Mouse (Mus musculus) right cerebral cortex, postnatal 4 days (tissue): ENCODE measurements around the gene Pkmyt1.
A peak's percentile ranks its signal among the peaks of the same experiment; 100 is the strongest.
"Not testable (repeated sequence)": the region's sequence is repeated elsewhere in the genome, so short reads cannot be mapped to it uniquely, and the experiment has no call there.

Source experiments
- DNase-seq: peaks from one replicate; pipeline ENCODE4 v3.0.0-alpha.2; 2022

Gene Pkmyt1

GRCm38 (mm10) chr17:23748631-23749391 is 22.7 kb downstream of the Pkmyt1 start:
- DNase-seq, result no peak

- DNase-seq, result no peak
These were observed 23.5 kb downstream of the Pkmyt1 start for GRCm38 (mm10) chr17:23749400-23750191.

- no peak for DNase-seq
These were observed 29.6 kb downstream of the Pkmyt1 start for GRCm38 (mm10) chr17:23755689-23756088.

GRCm38 (mm10) chr17:23757581-23757980 is 31.4 kb downstream of the Pkmyt1 start:
- no peak for DNase-seq

GRCm38 (mm10) chr17:23758801-23759200 is 32.7 kb downstream of the Pkmyt1 start:
- no peak for DNase-seq

GRCm38 (mm10) chr17:23760231-23760630 is 34.1 kb downstream of the Pkmyt1 start:
- DNase-seq, result no peak

GRCm38 (mm10) chr17:23761155-23761554 is 35.0 kb downstream of the Pkmyt1 start:
- DNase-seq, result no peak

DNA sequence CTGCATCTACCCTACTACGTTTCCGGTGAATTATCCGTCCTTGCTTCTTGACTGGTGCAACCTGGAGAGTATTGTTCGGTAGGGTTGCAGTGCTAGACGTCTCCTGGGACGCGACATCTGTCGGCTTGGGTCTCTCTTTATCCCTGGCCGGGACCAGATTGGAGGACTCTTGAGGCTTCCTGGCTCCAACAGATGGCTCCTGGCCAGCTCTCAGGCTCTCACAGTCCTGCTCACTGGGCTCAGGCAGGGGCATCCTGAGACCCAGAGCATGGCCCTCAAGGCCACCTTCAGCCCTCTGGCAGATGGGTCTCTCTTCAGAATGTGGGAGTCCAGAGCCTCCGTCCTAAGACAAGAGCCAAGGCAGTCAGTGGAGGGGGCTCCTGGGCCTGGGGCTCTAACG is 36.8 kb downstream of the Pkmyt1 start:
- no peak for DNase-seq

GRCm38 (mm10) chr17:23770493-23770892 is 44.4 kb downstream of the Pkmyt1 start:
- no peak for DNase-seq

DNA sequence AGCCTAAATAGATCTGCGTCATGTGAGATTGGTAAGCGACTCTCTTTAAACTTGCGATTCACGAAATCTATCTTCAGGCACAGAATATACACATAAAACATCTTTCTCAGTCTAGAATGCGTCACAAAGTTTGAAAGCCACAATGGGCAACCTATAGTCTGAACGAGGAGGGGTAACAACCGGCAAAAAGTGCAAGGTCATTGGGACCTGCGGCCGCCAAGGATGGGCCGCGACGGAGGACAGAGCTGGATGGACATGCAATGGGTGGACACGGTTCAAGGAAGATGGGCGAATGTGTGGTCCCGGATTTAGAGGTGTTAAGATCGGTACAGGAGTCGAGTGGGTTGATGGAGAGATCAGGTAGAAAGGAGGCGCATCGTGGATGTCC is 44.8 kb downstream of the Pkmyt1 start:
- DNase-seq, result no peak

DNA sequence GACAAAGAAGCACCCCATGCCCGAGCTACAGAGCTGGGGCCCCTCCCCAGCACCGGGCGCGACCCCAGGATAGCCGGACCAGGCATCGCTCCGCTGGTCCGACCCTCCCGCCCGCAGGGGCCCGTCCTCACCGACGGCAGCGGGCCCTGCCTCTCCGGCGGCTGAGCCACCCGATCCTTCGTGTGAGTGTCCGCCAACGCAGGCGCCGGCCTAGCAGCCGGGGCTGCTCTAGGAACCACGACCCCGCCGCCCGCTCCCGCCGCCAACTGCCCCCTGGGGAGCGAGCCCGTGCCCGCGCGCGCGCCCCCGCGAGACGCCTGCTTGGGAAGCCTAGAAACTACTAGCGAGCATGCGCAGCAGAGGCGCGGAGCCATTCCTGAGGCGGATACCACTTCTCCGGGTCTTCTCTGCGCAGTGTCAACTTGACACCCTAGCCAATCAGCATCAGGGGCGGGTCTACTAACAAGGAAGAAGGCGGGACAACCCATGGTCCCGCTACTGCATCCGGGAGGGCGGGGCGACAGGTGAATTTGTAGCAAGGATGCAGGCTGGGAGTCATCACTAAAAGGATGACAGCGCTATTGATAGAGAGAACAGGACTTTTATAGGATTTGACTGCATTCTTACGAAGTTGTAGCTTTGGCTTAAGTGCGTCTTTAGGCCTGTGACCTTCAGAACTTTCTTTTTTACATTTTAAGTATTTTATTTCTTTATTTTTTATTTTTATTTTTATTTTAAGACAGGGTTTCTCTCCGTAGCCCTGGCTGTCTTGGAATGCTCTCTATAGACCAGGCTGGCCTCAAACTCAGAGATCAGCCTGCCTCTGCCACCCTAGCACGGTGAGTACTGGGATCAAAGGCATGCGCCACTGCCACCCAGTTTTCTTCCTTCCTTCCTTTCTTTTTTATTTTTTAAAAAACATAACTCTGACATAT is 45.4 kb downstream of the Pkmyt1 start, which contains the start of gene Flywch1:
Gene Flywch1 (minus strand): TSS at position 319 of the 935 bp plus-strand sequence.
- DNase-seq, result peak; percentile 99

DNA sequence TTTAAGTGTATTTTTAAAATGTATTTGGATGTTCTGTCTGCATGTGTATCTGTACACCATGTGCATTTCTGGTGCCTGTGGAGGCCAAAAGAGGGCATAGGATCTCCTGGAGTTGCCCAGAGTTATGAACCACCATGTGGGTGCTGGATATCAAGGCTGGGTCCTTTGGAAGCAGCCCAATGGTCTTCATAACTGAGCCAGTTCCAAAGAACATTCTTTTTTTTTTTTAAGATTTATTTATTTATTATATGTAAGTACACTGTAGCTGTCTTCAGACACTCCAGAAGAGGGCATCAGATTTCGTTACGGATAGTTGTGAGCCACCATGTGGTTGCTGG is 46.1 kb downstream of the Pkmyt1 start:
- not testable (repeated sequence) for DNase-seq

GRCm38 (mm10) chr17:23773676-23774075 is 47.5 kb downstream of the Pkmyt1 start:
- no peak for DNase-seq

DNA sequence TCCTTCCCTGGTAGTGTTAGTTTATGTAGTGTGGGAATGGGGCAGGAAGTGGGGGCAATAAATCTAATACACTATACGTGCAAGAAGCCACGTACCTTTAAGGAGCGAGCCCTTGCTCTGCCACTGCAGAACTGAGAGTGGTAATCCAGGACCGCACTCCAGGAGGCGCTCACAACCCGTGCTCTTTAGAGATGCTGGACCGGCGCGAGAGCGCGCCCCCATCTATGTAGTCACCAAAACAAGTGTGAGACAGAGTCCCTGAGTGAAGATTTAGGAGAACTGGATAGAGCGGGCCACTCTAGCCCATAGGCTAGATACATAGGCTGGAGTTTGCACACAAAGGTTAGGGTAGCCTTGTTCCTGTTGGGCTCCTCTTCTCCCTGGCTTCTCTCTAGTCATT is 48.0 kb downstream of the Pkmyt1 start:
- DNase-seq, result peak; percentile 73

- DNase-seq, result no peak
These were observed 50.1 kb downstream of the Pkmyt1 start for GRCm38 (mm10) chr17:23776216-23776615.

DNA sequence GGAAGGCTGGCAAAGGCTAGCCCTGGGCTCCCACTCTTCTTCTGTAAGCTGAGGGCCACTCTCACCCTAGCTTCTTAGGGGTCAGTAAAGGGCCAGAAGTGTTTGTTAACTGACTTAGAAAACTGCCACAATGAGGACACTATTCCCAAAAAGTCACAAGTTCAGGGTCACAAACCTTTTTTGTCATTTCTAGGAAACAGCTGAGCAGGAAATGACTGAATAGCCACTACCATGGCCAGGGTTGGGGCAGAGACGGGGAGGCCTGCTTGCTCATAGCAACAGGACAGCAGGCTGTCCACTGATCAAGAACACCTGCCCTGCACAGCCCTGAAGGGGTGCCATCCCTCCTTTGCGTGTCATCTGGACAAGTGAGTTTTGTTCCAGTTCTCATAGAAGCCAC is 51.0 kb downstream of the Pkmyt1 start:
- no peak for DNase-seq

DNA sequence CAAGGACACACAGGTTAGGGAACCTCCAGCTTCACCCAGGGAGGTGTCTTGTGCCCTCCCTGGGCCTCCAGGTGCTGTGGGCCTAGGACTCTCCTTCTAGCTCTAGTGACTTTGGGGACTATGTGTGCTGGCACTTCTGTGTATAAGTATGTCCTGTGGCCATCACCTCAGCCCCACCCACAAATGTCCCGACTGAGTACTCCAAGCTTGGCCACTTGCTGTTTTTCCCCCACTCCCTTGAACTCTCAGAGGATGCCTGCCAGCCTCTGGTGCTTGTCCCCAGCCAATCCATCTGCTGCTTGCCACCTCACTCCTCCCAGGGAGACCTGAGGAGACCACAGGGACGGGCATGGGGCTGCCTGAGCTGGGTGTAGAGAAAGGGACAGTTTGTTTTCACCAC is 52.3 kb downstream of the Pkmyt1 start:
- DNase-seq, result no peak

DNA sequence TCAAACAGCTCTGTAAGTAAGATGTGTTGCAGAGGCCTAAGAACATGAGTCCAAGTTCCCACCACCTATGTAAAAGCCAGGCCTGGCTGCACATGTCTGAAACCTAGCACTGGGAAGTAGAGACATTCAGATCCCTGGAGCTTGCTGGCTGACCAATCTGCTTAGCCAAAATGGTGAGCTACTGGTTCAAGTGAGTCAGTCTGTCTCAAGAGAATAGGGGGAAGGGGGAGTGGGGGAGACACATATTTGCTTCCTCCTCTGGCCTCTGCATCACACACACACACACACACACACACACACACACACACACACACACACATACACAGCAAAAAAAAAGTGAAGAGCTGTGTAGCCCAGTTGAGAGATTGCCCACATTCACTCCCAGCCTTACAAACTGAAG is 57.2 kb downstream of the Pkmyt1 start:
- DNase-seq, result no peak

- DNase-seq, result peak; percentile 84
These were observed 59.7 kb downstream of the Pkmyt1 start, which contains the start of gene Flywch2 for GRCm38 (mm10) chr17:23785561-23786471. TSS of gene Flywch2 (minus strand) at chr17:23786081.
